Mouse (Mus musculus): ENCODE measurements at regions not wholly inside any gene's neighbourhood (a gene's known extent, or its start where the extent isn't known, plus 50 kb on each side); places are given as distances from the start of the nearest gene placed in this dataset.

DNA sequence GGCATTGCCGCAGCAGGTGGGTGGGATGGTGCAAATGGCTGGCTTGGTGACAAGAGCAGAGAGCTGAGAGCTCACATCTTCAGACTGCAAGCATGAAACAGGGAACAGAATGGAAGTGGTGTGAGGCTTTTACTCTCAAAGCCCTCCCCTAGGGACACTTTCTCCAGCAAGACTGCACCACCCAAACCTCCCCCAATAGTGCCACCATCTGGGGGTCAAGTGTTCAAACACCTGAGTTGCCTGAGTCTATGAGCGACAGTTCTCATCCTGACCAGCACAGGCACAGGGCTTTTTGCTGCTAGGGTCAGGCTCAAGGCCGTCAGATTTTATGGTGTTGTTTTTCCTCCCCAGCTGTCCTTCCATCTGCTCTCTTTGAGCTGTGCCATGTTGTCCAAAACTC lies 337.9 kb upstream of the Eif4g2 start:
- Histone ChIP-seq H3K27ac (no peak overlapping the region), H3K4me3 (no peak overlapping the region)
- no peak for TF ChIP-seq CTCF (conservative IDR thresholded peaks at IDR 0.05)
- DNase-seq (ENCODE audit: low spot score in 2 of 2): no peak

DNA sequence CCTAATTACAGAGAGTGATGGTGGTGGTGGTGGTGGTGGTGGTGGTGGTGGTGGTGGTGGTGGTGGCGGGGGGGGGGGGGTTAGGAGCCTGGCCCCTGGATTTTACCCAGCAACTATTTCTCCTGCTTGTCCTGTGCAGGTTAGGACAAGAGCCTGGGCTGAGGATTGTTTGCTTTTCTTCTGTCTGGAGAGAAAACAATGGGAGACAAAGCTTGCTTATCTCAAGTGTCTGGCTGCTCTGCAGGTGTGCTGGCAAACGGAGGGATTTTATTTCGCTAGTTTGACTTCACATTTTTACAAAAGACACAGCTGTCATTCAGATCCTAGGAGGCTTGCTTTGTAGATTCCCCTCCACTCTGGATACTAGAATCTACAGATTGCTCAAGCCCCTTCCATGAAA lies 334.9 kb upstream of the Eif4g2 start:
- no peak for DNase-seq (ENCODE audit: low spot score in 2 of 2)
- no peak overlapping the region for H3K4me3 ChIP-seq
- no peak overlapping the region for H3K27ac ChIP-seq
- TF ChIP-seq CTCF (conservative IDR thresholded peaks at IDR 0.05): no peak

DNA sequence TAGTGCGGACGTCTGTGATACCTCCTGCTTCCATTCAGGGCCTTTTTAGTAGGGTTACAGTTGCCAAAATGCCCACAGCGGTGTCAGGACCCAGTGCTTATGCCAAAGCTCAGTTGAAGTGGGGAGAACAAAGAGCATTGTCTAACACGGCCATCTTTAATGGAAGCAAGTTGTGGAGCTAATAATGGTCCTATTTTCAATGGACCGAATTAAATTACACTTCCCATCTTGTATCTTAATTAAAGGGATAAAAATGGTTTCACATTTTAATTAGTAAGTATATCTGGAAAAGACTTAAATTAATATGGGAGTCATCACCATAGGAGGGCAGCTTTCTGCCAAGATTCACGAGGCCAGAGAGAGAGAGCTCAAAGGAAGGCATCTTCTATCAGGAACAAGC lies 333.2 kb upstream of the Eif4g2 start:
- Histone ChIP-seq H3K4me3 (no peak overlapping the region), H3K27ac (no peak overlapping the region)
- TF ChIP-seq CTCF (conservative IDR thresholded peaks at IDR 0.05): no peak
- DNase-seq (ENCODE audit: low spot score in 2 of 2): no peak

DNA sequence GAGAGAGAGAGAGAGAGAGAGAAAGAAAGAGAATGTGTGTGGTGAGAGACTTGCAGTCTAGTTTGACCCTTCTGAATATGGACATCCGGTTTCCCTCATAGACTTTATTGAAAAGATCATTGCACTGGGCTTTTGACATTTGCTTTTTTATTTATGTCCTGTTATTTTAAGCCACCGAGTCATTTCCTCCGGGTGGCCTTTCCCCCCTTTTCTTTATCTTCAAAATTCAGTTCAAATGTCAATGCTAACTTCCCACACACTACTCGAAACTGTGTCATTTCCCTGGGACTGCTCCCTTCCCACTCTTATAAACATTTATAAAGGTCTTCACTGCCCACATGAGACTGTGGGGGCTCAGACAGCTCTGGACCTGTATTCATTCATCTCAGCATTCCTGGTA lies 330.9 kb upstream of the Eif4g2 start:
- H3K4me3 ChIP-seq: no peak overlapping the region
- no peak for DNase-seq (ENCODE audit: low spot score in 2 of 2)
- no peak overlapping the region for H3K27ac ChIP-seq
- no peak for TF ChIP-seq CTCF (conservative IDR thresholded peaks at IDR 0.05)

DNA sequence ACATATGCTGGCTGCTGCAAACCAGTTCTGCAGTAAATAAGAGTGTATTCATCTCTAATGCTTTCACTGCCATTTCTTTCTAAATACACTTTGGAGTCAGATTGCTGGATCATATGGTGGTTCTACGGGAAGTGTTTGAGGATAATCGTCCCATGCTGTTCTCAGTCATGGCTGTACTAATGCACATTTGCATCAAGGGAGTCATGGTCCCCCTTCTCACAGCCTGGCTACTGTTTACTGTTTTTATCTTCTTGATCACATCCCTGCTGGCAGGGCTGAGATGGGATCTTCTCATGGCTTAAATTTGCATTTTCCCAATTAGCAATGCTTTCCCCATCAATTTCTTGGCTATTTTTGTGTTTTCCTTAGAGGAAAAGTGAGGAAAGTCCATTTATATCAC lies 330.1 kb upstream of the Eif4g2 start:
- Histone ChIP-seq H3K27ac (peak overlapping the region; percentile 53; the same call in 1 of the 2 replicates), H3K4me3 (no peak overlapping the region)
- no peak for TF ChIP-seq CTCF (conservative IDR thresholded peaks at IDR 0.05)
- no peak for DNase-seq (ENCODE audit: low spot score in 2 of 2)

DNA sequence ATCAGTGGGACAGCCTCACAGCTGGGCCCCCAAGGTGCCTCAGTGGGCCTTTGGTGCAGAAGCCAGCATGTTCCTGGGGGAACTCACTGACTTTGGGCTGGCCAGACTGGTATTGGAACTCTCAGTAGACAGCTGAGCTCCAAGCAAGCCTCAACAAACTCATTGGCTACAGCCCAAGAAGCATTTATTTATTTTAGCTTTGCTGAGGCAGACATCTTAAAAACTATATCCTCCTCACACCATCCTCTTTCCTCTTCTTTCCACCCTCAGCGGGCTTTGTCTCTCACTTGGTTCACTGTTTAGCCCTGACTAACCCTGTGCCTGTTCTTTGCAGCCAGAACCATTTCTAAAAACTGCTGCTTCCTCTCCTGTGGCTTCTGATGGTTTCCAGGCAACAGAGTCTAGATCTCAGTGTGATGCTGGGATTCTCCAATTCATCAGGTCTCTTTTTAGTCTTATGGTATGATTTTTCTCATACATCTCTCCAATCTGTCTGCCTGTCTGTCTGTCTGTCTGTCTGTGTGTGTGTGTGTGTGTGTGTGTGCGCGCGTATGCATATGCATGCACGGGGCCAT lies 328.6 kb upstream of the Eif4g2 start:
- no peak for TF ChIP-seq CTCF (conservative IDR thresholded peaks at IDR 0.05)
- H3K4me3 ChIP-seq: no peak overlapping the region
- peak overlapping the region; percentile 71 for H3K27ac ChIP-seq
- DNase-seq (ENCODE audit: low spot score in 2 of 2): peak; percentile 31 to 46

DNA sequence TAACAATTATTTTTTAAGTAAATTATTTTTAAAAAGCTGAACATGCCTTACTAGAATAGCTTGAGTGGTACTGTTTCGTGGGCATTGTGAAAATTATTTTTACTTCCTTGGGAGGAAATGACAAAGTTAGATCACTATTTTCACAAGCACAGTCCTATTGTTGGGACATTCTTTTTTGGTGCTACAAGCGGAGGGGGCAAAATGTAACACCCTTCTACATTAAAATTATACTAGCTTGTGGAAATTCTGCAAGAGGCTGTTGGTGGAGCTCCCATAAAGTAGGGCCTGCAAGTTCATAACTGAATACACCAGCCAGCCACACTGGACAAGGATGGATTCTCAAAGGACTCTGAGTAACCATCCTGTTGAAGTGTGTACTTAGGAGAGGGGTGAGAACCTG lies 313.1 kb upstream of the Eif4g2 start:
- no peak overlapping the region for H3K27ac ChIP-seq
- no peak for DNase-seq (ENCODE audit: low spot score in 2 of 2)

DNA sequence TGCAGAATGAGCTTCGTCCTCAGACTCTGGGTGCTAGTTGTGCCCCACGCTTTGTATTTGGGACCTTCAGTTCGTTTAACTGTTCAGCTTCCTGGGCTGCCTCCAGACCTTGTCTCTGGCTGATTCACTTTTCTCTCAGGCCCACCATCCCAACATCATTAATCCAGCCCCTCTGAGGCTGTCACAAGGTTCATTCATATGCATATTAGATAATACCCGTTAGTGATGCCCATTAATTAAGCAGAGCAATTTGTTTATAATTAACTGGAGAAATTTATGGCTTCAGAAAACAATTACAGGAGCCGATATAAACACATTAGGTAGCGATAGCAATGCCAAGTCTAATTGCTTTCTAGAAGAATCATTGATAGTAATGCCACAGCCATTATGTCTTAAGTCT lies 312.3 kb upstream of the Eif4g2 start:
- H3K27ac ChIP-seq: no peak overlapping the region
- DNase-seq (ENCODE audit: low spot score in 2 of 2): no peak
- no peak for TF ChIP-seq CTCF (conservative IDR thresholded peaks at IDR 0.05)
- no peak overlapping the region for H3K4me3 ChIP-seq

More for the DNA sequence above, 313.1 kb upstream of the Eif4g2 start:
- H3K4me3 ChIP-seq: no peak overlapping the region
- TF ChIP-seq CTCF (conservative IDR thresholded peaks at IDR 0.05): no peak

DNA sequence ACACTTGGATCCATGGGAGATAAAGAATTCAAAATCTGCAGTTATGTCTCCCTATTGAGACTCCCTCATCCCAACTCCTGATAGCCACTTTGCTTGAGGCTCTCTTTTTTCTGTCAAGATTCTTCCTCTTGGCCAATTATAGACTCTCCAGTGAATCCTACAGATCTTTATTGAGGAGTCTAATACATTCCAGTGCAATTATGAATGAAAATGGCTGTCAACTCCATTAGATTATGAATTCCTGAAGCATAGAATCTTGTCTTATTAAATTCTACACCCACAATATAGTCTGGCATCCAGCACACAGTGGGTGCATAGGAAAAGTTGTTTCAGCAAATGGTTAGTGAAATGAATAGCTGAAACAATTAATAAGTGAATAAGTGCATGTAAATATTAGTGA lies 311.0 kb upstream of the Eif4g2 start:
- H3K27ac ChIP-seq: no peak overlapping the region
- TF ChIP-seq CTCF (conservative IDR thresholded peaks at IDR 0.05): no peak
- no peak for DNase-seq (ENCODE audit: low spot score in 2 of 2)
- H3K4me3 ChIP-seq: no peak overlapping the region

DNA sequence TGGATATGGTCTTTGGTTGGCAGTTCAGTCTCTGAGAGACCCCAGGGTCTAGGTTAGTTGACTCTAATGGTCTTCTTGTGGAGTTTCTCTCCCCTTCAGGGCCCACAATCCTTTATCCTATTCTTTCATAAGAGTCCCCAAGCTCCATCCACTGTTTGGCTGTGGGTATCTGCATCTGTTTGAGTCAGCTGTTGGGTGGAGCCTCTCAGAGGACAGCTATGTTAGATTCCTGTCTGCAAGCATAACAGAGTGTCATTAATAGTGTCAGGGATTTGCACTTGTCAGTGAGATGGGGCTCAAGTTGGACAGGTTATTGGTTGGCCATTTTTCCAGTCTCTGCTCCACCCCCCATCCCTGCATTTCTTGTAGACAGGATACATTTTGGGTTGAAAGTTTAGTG lies 306.9 kb upstream of the Eif4g2 start:
- TF ChIP-seq CTCF (conservative IDR thresholded peaks at IDR 0.05): no peak
- H3K27ac ChIP-seq: no peak overlapping the region
- no peak for DNase-seq (ENCODE audit: low spot score in 2 of 2)
- no peak overlapping the region for H3K4me3 ChIP-seq

DNA sequence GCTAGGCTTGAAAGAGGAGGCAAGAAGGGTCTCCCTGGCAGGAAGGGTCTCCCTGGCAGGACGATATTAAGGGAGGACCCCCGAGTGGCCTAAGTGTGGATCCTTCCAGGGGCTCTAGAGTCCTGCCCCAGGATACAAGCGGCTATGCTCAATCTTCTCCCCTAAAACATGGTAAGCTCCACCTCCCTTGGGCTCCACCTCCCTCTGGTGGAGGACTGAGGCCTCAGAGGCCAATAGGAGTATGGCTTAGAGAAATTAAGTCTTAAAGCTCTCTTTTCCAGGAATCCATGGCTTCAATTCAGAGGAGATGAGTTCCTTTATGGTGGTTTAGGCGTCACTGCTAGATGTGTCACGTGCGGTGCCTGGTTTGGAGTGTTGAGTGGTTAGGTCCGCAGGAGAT lies 291.7 kb upstream of the Eif4g2 start:
- no peak overlapping the region for H3K27ac ChIP-seq
- H3K4me3 ChIP-seq: no peak overlapping the region
- no peak for DNase-seq (ENCODE audit: low spot score in 2 of 2)
- TF ChIP-seq CTCF (conservative IDR thresholded peaks at IDR 0.05): no peak

DNA sequence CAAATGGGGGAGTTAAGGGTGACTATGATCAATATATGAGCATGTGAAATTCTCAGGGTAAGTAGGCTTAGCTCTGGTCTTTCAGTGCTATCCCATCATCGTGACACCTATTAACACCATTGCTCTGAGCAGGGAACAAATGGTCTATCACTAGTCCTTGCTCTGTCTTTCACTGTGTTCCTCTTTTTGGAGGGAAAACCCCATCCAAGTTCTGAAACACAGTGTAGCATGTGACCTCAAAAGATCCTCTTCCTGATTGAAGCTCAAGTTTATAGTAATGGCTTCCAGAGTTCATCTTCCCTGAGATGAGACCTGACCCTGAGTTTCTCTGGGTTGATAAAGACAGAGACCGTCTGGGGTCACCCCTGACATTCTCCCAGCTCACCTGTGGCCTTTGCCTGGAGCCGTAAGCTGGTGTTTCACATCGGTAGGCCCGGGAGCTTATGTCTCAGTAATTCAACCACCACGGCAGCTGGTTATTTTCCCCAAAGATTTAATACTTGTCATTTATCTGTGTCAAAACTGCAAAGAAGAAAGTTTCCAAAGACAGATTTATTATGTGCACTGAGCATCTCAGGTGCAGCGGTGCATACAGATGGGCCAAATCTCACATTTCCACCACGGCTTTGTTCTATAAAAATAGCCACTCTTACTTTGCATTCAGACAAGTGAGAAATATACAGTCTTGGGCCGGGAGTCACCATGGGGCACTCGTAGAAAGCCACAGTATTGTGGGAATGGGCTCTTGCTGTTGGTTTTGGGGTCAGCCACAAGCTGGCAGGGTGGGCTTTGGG lies 290.7 kb upstream of the Eif4g2 start:
- DNase-seq (ENCODE audit: low spot score in 2 of 2): no peak
- H3K27ac ChIP-seq: no peak overlapping the region
- no peak for TF ChIP-seq CTCF (conservative IDR thresholded peaks at IDR 0.05)
- no peak overlapping the region for H3K4me3 ChIP-seq

DNA sequence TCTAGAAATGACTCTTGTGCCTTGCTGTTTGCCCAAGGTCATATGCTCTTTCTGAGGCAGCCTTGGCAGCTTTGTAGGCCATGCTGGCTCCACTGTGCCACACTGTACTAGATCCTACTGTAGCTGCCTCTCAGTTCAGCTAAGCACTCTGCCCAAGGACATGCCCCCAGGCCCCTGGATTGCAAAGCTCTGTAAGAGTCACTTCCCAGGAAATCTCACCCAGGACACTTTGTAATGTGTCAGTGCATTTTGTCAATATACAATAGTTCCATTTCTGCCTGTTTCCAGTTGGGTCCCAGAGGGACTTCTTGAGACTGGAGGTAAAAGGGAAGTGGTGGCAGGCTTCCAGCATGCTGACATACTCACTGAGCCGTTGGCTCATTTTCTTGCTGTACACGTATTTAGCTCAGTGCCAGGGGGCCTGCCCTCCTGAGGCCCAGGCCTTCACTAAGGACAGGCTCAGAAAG lies 287.6 kb upstream of the Eif4g2 start:
- Histone ChIP-seq H3K27ac (no peak overlapping the region), H3K4me3 (no peak overlapping the region)
- no peak for TF ChIP-seq CTCF (conservative IDR thresholded peaks at IDR 0.05)
- DNase-seq (ENCODE audit: low spot score in 2 of 2): no peak
